Mouse (Mus musculus): ENCODE results near the gene Treml1.

GRCm38 (mm10) chr17:48402751-48403150 is 43.0 kb downstream of the Treml1 start:
- TF ChIP-seq CTCF (IDR thresholded peaks at IDR 0.05; ENCODE audit: low read depth) (no peak), EP300 (IDR thresholded peaks at IDR 0.05; ENCODE audit: low read depth) (no peak)

Data from heart, postnatal 0 days (tissue).